Mouse (Mus musculus) hindbrain, embryonic 14.5 days (tissue): ENCODE measurements around the gene Ank. TPM values are rescaled to one million over a fixed set of nuclear protein-coding genes. Genes with fewer than 3 reads are reported as not detected.

Source experiments
- ATAC-seq: fragments of 200-750 bp; cut with Nextera tagmentation; 2 replicates; pipeline ENCODE4 v1.8.0; 2017; ENCODE audit warnings: moderate number of reproducible peaks, mild to moderate bottlenecking, moderate TSS enrichment, moderate library complexity; ENCODE audit not compliant: low FRiP score
- DNase-seq: peaks from one replicate; pipeline ENCODE4 v3.0.0-alpha.2; 2015; ENCODE audit warnings: low spot score
- H3K27ac ChIP-seq: fragments of 300-500 bp; sonication (generic); 2 replicates; pipeline ENCODE4 v1.5.1; 2014; ENCODE audit warnings: mild to moderate bottlenecking, moderate library complexity
- H3K27me3 ChIP-seq: fragments of 300-500 bp; sonication (generic); 2 replicates; pipeline ENCODE4 v1.6.1; 2014; ENCODE audit warnings: mild to moderate bottlenecking, low read length, mixed read lengths; ENCODE audit not compliant: control insufficient read depth, insufficient read depth
- H3K36me3 ChIP-seq: fragments of 300-500 bp; sonication (generic); replicated peaks from 2 replicates; pipeline ENCODE4 v1.6.1; 2014; ENCODE audit not compliant: control insufficient read depth, insufficient read depth
- H3K4me1 ChIP-seq: fragments of 300-500 bp; sonication (generic); replicated peaks from 2 replicates; pipeline ENCODE4 v1.6.1; 2014; ENCODE audit warnings: antibody characterized with exemption, low read length, mixed read lengths; ENCODE audit not compliant: control insufficient read depth, insufficient read depth
- H3K4me2 ChIP-seq: fragments of 300-500 bp; sonication (generic); replicated peaks from 2 replicates; pipeline ENCODE4 v1.6.1; 2014; ENCODE audit warnings: mild to moderate bottlenecking, moderate library complexity
- H3K4me3 ChIP-seq: fragments of 300-500 bp; sonication (generic); replicated peaks from 2 replicates; pipeline ENCODE4 v1.5.1; 2014; ENCODE audit warnings: mild to moderate bottlenecking, low read length
- H3K9ac ChIP-seq: fragments of 300-500 bp; sonication (generic); 2 replicates; pipeline ENCODE4 v1.6.1; 2014
- H3K9me3 ChIP-seq: fragments of 300-500 bp; sonication (generic); 2 replicates; pipeline ENCODE4 v1.6.1; 2016; ENCODE audit warnings: low read length; ENCODE audit not compliant: control insufficient read depth
- WGBS: fragments of 180-500 bp; shearing (Covaris S2); extraction: QIAGEN DNeasy Blood & Tissue Kit; methylation state at CpG from one replicate; pipeline ENCODE4 v1.1.7; 2014; 5-methylcytosine and 5-hydroxymethylcytosine counted together
- polyA plus RNA-seq: library from polyadenylated mRNA; unstranded; fragments of >200 nt; fragmentation: Nextera tagmentation; extraction: Ambion mirVana; gene quantifications from 2 replicates; pipeline ENCODE4 v1.2.1, GENCODE M21; 2014

Ank gene
- polyA plus RNA-seq, 1 experiment from 2014 or later = 18.6 TPM

DNA sequence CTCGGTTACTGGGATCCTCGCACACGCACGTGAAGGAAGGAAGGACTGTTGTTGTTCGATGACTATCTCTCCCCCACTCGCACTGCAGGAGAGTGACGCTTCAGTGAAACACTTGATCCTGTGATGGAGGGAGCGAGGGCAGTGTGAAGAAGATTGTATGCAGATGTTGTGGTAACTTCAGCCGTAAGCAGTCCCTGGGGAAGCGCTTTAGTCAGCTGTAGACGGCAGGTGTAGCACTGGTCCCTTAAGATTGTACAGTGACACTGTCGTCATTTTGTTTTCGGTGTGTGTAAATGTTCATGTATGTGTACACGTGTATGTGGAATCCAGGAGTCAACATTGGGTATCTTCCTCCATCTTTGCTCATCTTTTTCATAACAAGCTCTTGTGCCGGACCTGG, 33.9 kb downstream of the Ank start:
- 84% methylated on average over 15 of the region's 15 CpGs for WGBS
- ATAC-seq = no peak

GRCm38 (mm10) chr15:27502338-27502737, 35.9 kb downstream of the Ank start:
- Histone ChIP-seq H3K27me3 (no peaks in the 10 kb centered on the region), H3K4me1 (peaks cover 16% of the 10 kb centered on the region; the same call in 1 of the 2 replicates), H3K36me3 (no peaks in the 10 kb centered on the region), H3K4me3 (no peak overlapping the region), H3K9me3 (no peaks in the 10 kb centered on the region), H3K27ac (no peak overlapping the region), H3K9ac (no peak overlapping the region), H3K4me2 (no peak overlapping the region)
- DNase-seq (no peak), ATAC-seq (no peak; the same call in 1 of the 2 replicates)
- WGBS = 81% methylated on average over 13 of the region's 13 CpGs

More for the DNA sequence above, 33.9 kb downstream of the Ank start:
- no peaks in the 10 kb centered on the region for H3K36me3 ChIP-seq
- H3K27me3 ChIP-seq = no peaks in the 10 kb centered on the region
- H3K4me2 ChIP-seq = no peak overlapping the region
- no peak overlapping the region for H3K27ac ChIP-seq
- no peaks in the 10 kb centered on the region for H3K9me3 ChIP-seq
- DNase-seq = no peak
- no peak overlapping the region for H3K4me3 ChIP-seq
- no peak overlapping the region for H3K9ac ChIP-seq
- peaks cover 34% of the 10 kb centered on the region; the same call in 1 of the 2 replicates for H3K4me1 ChIP-seq

GRCm38 (mm10) chr15:27503221-27503620, 36.7 kb downstream of the Ank start:
- Histone ChIP-seq H3K27ac (no peak overlapping the region), H3K4me1 (peaks cover 12% of the 10 kb centered on the region; the same call in 1 of the 2 replicates), H3K9me3 (no peaks in the 10 kb centered on the region), H3K4me2 (no peak overlapping the region), H3K27me3 (no peaks in the 10 kb centered on the region), H3K36me3 (no peaks in the 10 kb centered on the region), H3K9ac (no peak overlapping the region), H3K4me3 (no peak overlapping the region)
- no peak for DNase-seq
- WGBS = 85% methylated on average over 9 of the region's 9 CpGs
- no peak for ATAC-seq

GRCm38 (mm10) chr15:27503801-27504730, 37.6 kb downstream of the Ank start:
- H3K27me3 ChIP-seq = no peaks in the 10 kb centered on the region
- peaks cover 12% of the 10 kb centered on the region; the same call in 1 of the 2 replicates for H3K4me1 ChIP-seq
- ATAC-seq = no peak; the same call in 1 of the 2 replicates
- no peaks in the 10 kb centered on the region for H3K36me3 ChIP-seq
- WGBS = 78% methylated on average over 20 of the region's 20 CpGs
- H3K9me3 ChIP-seq = no peaks in the 10 kb centered on the region
- H3K9ac ChIP-seq = no peak overlapping the region
- peak; percentile 46 for DNase-seq
- no peak overlapping the region for H3K4me2 ChIP-seq
- no peak overlapping the region for H3K4me3 ChIP-seq
- no peak overlapping the region for H3K27ac ChIP-seq

DNA sequence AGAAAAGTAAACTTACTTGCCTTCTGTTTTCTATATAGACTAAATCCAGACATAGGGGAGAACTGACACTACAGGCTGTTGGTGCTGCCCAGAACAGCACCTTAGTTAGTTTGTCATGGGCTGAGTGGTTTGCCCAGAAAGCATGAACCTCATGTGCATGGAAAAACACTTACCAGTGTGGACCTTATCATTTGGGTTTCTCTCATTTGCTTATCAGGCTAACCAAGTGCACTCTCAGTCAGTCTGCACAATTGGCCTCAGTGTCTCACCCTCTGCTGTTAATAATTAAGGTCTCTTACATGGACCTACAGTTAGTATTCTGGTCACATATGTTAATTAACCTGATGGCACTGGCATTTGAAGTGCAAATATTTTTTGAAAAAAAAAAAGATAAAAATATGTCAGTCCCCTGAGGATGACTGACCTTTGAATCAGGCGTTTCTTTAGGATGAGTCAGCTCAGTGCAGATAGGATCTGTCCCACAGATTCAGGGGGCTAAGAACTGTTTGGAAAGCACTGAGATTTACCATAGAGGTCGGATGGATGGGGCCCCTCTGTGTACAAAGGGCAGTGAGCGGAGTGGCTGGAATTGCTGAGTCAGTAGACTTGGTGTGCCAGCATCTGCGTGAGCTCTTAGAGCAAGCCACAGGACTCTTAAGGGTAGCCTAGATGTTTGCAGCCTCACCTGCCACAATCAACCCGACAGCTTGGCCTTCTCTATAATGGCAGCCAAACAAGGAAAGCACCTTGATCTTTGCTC, 39.8 kb downstream of the Ank start:
- Histone ChIP-seq H3K9ac (no peak overlapping the region), H3K4me3 (no peak overlapping the region), H3K36me3 (no peaks in the 10 kb centered on the region), H3K4me2 (no peak overlapping the region), H3K27me3 (no peaks in the 10 kb centered on the region), H3K27ac (no peak overlapping the region), H3K4me1 (peaks cover 12% of the 10 kb centered on the region; the same call in 1 of the 2 replicates), H3K9me3 (no peaks in the 10 kb centered on the region)
- 65% methylated on average over 5 of the region's 5 CpGs for WGBS
- no peak for DNase-seq
- no peak for ATAC-seq

DNA sequence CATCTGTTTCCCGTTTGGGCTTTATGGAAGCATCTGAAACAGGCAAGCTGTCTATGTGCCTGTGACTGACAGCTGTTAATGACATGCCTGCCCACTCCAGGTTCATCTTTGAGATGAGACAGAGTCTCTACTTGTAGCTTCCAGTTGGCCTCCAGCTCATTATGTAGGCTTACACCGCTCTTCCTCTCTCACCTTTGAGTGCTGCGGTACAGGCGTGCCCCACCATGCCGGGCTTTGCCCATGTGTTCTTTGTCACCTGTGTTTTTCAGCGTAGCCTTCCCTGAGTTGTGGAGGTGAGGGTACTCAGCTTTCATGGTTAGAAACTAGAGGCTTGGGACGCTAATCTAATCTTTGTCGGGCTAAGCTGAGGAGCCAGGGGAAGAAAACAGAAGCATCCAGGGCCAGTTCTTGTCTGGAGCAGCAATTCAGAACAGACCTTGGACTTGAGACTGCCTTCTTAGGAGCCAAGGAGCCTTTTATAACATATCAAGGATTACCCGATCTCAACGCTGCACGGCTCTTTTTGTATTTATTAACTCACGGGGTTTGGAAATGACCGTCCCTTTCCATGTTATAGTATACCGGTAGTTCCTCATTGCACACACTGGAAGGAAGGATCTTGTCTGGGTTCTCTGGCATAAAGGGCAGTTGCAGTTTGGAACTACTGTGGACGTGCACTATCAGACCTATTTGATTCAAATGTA, 40.6 kb downstream of the Ank start:
- Histone ChIP-seq H3K9ac (no peak overlapping the region), H3K9me3 (no peaks in the 10 kb centered on the region), H3K4me1 (peaks cover 12% of the 10 kb centered on the region; the same call in 1 of the 2 replicates), H3K27ac (no peak overlapping the region), H3K4me2 (no peak overlapping the region), H3K27me3 (no peaks in the 10 kb centered on the region), H3K36me3 (no peaks in the 10 kb centered on the region), H3K4me3 (no peak overlapping the region)
- DNase-seq (no peak), ATAC-seq (no peak)
- 93% methylated on average over 15 of the region's 15 CpGs for WGBS

GRCm38 (mm10) chr15:27508169-27508568, 41.7 kb downstream of the Ank start:
- 90% methylated on average over 7 of the region's 7 CpGs for WGBS
- H3K4me1 ChIP-seq = peaks cover 3% of the 10 kb centered on the region; the same call in 1 of the 2 replicates
- no peak overlapping the region for H3K4me3 ChIP-seq
- no peaks in the 10 kb centered on the region for H3K9me3 ChIP-seq
- no peak for DNase-seq
- no peak for ATAC-seq
- no peaks in the 10 kb centered on the region for H3K27me3 ChIP-seq
- no peaks in the 10 kb centered on the region for H3K36me3 ChIP-seq
- H3K4me2 ChIP-seq = no peak overlapping the region
- H3K9ac ChIP-seq = no peak overlapping the region
- H3K27ac ChIP-seq = no peak overlapping the region

- DNase-seq (no peak), ATAC-seq (no peak)
- no peaks in the 10 kb centered on the region for H3K36me3 ChIP-seq
- no peak overlapping the region for H3K27ac ChIP-seq
- no peaks in the 10 kb centered on the region; the same call in 1 of the 2 replicates for H3K4me1 ChIP-seq
- H3K9me3 ChIP-seq = no peaks in the 10 kb centered on the region
- H3K27me3 ChIP-seq = no peaks in the 10 kb centered on the region
- H3K9ac ChIP-seq = no peak overlapping the region
- H3K4me3 ChIP-seq = no peak overlapping the region
- 94% methylated on average over 17 of the region's 17 CpGs for WGBS
- H3K4me2 ChIP-seq = no peak overlapping the region
These were observed 42.5 kb downstream of the Ank start for GRCm38 (mm10) chr15:27508982-27509381.

DNA sequence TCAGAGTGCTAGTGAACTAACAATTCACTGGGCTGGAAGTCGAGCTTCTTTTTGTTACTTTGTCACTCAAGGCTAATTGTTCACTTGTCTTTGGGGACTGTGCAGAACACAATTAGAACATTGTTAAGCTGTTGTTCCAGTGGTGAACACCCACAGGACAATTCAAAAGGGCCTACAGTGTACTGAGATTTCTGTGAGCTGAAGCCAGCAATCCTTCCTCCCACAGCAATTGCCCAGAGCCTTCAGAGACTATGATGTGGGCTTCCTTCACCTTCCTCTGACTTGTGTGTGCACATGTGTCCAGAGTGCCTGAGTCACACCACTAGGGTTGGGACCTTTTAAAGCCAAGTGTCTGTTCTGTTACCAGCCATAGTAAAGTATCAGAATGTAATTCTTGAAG, 50.5 kb downstream of the Ank start:
- 23% methylated on average over 1 of the region's 1 CpGs for WGBS
- no peak for ATAC-seq
- Histone ChIP-seq H3K9me3 (no peaks in the 10 kb centered on the region), H3K27me3 (no peaks in the 10 kb centered on the region), H3K4me2 (no peak overlapping the region), H3K36me3 (no peaks in the 10 kb centered on the region), H3K27ac (no peak overlapping the region), H3K9ac (no peak overlapping the region), H3K4me1 (peaks cover 12% of the 10 kb centered on the region), H3K4me3 (no peak overlapping the region)
- no peak for DNase-seq
